Mouse (Mus musculus): ENCODE results near the gene Dnajb12. TPM values are rescaled to one million over a fixed set of nuclear protein-coding genes. Genes with fewer than 3 reads are reported as not detected.

Gene Dnajb12
- polyA plus RNA-seq, 1 experiment from 2014 or later: 28.6 TPM

DNA sequence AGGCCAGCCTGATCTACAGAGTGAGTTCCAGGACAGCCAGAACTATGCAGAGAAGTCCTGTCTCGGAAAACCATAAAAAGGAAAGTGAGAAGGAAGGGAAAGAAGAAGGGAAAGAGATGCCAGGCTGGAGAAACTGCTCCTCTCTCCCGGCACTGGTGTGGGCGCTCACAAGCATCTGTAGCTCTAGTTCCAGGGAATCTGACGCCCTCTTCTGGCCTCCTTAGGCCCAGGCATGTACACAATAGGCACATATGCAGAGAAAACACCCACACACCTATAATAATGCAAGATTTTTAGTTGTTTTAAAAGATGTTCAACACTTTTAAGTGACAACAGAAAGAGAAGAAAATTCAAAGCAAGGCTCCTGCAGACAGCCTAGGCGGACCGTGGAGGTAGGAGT lies 32.9 kb upstream of the Dnajb12 start:
- Histone ChIP-seq H3K27me3 (replicated peaks; ENCODE audit: control insufficient read depth, insufficient read depth, low read length) (no peaks in the 10 kb centered on the region), H3K4me2 (ENCODE audit: low read length) (no peak overlapping the region), H3K9ac (ENCODE audit: low read length) (no peak overlapping the region), H3K27ac (ENCODE audit: low read depth) (no peak overlapping the region), H3K36me3 (ENCODE audit: control insufficient read depth, insufficient read depth, low read length) (no peaks in the 10 kb centered on the region), H3K4me1 (replicated peaks; ENCODE audit: control insufficient read depth, insufficient read depth, low read length) (no peaks in the 10 kb centered on the region), H3K9me3 (ENCODE audit: control insufficient read depth, low read length) (no peaks in the 10 kb centered on the region), H3K4me3 (ENCODE audit: low read depth, low read length) (no peak overlapping the region)
- DNase-seq (ENCODE audit: low spot score): no peak
- no peak for ATAC-seq (replicated peaks; ENCODE audit: low FRiP score, low TSS enrichment, low read depth)
- WGBS: 77% methylated on average over 6 of the region's 6 CpGs

DNA sequence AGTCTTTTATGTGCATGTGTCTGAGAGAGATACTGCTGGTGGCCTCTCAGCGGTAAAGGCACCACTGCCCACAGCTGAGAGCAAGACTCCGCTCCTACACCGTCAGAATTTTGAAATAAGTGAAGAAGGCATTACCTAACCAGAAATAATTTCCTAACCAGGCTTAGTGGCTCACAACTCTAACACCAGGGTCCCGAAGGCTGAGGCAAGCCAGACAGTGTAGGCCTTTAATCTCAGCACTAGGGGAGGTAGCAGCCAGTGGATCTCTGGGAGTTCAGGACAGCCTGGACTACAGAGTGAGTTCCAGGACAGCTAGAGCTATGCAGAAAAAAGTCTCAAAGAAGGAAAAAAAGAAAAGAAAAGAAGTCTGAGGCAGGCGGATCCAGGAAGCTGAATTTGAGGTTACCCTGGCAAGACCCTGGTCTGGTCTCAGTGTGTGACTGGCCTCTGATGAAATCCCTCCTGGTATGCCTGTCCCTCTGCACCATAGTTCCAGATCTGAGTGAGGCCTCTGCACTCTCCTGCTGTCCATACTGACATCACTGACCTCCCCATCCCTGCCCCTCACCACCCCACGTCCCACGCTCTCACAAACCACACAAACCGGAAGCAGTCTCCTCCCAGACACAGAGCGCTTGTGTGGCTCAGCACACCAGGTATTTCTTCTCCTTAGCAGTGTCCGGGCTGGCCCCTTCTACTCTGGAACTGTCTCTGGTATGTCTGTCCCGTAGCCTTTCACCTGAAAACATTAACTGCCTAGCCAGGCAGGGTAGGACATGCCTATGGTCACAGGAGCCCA lies 31.1 kb upstream of the Dnajb12 start:
- 74% methylated on average over 11 of the region's 11 CpGs for WGBS
- ATAC-seq (replicated peaks; ENCODE audit: low FRiP score, low TSS enrichment, low read depth) (no peak), DNase-seq (ENCODE audit: low spot score) (no peak)
- H3K9me3 ChIP-seq (ENCODE audit: control insufficient read depth, low read length): no peaks in the 10 kb centered on the region
- H3K27ac ChIP-seq (ENCODE audit: low read depth): no peak overlapping the region
- H3K4me2 ChIP-seq (ENCODE audit: low read length): no peak overlapping the region
- no peak overlapping the region for H3K9ac ChIP-seq (ENCODE audit: low read length)
- no peaks in the 10 kb centered on the region for H3K27me3 ChIP-seq (replicated peaks; ENCODE audit: control insufficient read depth, insufficient read depth, low read length)
- no peaks in the 10 kb centered on the region for H3K4me1 ChIP-seq (replicated peaks; ENCODE audit: control insufficient read depth, insufficient read depth, low read length)
- H3K36me3 ChIP-seq (ENCODE audit: control insufficient read depth, insufficient read depth, low read length): no peaks in the 10 kb centered on the region
- no peak overlapping the region for H3K4me3 ChIP-seq (ENCODE audit: low read depth, low read length)

DNA sequence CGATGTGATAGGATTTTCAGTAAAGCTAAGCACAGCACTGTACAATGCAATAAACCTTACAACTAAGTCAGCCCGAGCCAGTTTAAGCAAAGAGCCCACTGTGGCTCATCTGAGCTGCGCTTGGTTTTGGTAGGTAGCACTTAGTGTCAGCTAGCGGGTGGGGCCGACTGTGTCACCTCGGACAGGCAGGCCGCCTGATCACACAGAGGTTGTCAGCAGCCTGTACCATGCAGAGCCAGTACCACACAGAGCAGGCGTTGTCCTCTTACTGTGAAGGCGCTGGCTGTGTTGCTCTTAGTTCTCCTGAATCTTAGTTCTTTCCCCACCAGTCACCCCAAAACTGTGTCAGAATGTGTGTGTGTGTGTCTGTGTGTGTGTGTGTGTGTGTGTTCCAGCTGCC lies 30.4 kb upstream of the Dnajb12 start:
- Histone ChIP-seq H3K4me3 (ENCODE audit: low read depth, low read length) (no peak overlapping the region), H3K27ac (ENCODE audit: low read depth) (no peak overlapping the region), H3K36me3 (ENCODE audit: control insufficient read depth, insufficient read depth, low read length) (no peaks in the 10 kb centered on the region), H3K9me3 (ENCODE audit: control insufficient read depth, low read length) (no peaks in the 10 kb centered on the region), H3K4me2 (ENCODE audit: low read length) (no peak overlapping the region), H3K27me3 (replicated peaks; ENCODE audit: control insufficient read depth, insufficient read depth, low read length) (no peaks in the 10 kb centered on the region), H3K4me1 (replicated peaks; ENCODE audit: control insufficient read depth, insufficient read depth, low read length) (no peaks in the 10 kb centered on the region), H3K9ac (ENCODE audit: low read length) (no peak overlapping the region)
- DNase-seq (ENCODE audit: low spot score): no peak
- WGBS: 70% methylated on average over 9 of the region's 9 CpGs
- ATAC-seq (replicated peaks; ENCODE audit: low FRiP score, low TSS enrichment, low read depth): 0 out of 2 replicates have a peak, but pooled peaks have one; percentile 8

DNA sequence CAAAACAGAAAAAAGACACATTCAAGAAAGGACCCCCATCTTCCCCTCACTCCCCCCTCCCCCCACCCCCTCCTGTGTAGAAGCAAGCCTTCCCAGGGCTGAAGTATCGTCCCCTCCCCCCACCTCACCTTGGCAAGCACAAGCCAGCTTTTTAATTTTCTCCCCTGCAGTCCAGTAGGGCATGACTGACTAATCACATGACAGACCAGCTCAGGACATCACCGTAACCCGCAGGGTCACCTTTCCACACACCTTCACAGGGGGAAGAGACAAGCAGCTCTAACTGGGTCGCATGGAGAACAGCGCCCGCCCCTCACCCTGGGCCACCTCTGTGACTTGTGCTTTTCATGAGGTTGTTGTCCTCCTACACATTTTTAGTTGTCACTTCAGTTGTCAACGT lies 30.0 kb upstream of the Dnajb12 start:
- ATAC-seq (replicated peaks; ENCODE audit: low FRiP score, low TSS enrichment, low read depth): no peak
- WGBS: 81% methylated on average over 7 of the region's 7 CpGs

DNA sequence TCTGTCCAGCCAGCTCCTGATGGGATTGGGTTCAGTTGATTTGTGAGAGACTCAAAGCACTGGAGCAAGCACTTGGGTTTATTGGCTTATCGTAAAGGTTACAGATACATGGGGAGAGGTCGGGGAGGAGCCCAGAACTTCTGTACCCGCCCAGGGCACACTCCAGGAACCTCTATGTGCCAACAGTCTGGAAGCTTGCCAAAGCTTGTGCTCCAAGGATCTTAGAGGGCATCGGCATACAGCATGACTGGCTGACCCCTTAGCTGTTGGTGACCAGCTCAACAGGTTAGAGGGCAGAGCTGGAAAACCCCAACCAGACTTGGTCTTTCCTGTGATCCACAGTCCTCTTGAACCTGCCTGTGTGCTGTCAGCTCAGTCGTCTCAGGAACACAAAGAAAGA lies 22.2 kb upstream of the Dnajb12 start:
- DNase-seq (ENCODE audit: low spot score): no peak
- Histone ChIP-seq H3K4me2 (ENCODE audit: low read length) (no peak overlapping the region), H3K27ac (ENCODE audit: low read depth) (no peak overlapping the region), H3K27me3 (replicated peaks; ENCODE audit: control insufficient read depth, insufficient read depth, low read length) (no peaks in the 10 kb centered on the region), H3K4me3 (ENCODE audit: low read depth, low read length) (no peak overlapping the region), H3K4me1 (replicated peaks; ENCODE audit: control insufficient read depth, insufficient read depth, low read length) (no peaks in the 10 kb centered on the region), H3K9ac (ENCODE audit: low read length) (no peak overlapping the region), H3K36me3 (ENCODE audit: control insufficient read depth, insufficient read depth, low read length) (no peaks in the 10 kb centered on the region), H3K9me3 (ENCODE audit: control insufficient read depth, low read length) (no peaks in the 10 kb centered on the region)
- WGBS: 72% methylated on average over 5 of the region's 5 CpGs
- no peak for ATAC-seq (replicated peaks; ENCODE audit: low FRiP score, low TSS enrichment, low read depth)

More for the DNA sequence above, 30.0 kb upstream of the Dnajb12 start:
- no peak overlapping the region for H3K27ac ChIP-seq (ENCODE audit: low read depth)
- no peaks in the 10 kb centered on the region for H3K9me3 ChIP-seq (ENCODE audit: control insufficient read depth, low read length)
- no peaks in the 10 kb centered on the region for H3K4me1 ChIP-seq (replicated peaks; ENCODE audit: control insufficient read depth, insufficient read depth, low read length)
- H3K4me3 ChIP-seq (ENCODE audit: low read depth, low read length): no peak overlapping the region
- DNase-seq (ENCODE audit: low spot score): no peak
- no peak overlapping the region for H3K4me2 ChIP-seq (ENCODE audit: low read length)
- H3K36me3 ChIP-seq (ENCODE audit: control insufficient read depth, insufficient read depth, low read length): no peaks in the 10 kb centered on the region
- H3K27me3 ChIP-seq (replicated peaks; ENCODE audit: control insufficient read depth, insufficient read depth, low read length): no peaks in the 10 kb centered on the region
- no peak overlapping the region for H3K9ac ChIP-seq (ENCODE audit: low read length)

DNA sequence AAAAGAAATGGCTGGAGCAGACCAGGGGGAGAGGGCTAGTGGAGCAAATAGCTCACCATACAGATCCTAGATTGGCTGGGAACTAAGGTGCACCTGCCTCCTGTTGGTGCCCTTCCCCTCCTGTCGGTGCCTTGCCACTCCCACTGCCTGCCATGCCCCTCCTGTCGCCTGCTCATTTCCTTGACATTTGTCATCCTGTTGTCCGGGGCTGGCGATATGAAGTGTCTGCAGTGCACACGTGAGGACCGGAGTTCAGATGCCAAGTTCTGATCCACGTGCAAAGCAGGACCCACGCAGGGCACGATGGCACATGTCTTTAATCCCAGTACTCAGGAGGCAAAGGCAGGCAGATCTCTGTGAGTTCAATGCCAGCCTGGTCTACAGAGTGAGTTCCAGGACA lies 18.7 kb upstream of the Dnajb12 start:
- H3K9me3 ChIP-seq (ENCODE audit: control insufficient read depth, low read length): no peaks in the 10 kb centered on the region
- no peaks in the 10 kb centered on the region for H3K27me3 ChIP-seq (replicated peaks; ENCODE audit: control insufficient read depth, insufficient read depth, low read length)
- no peak overlapping the region for H3K9ac ChIP-seq (ENCODE audit: low read length)
- no peak for DNase-seq (ENCODE audit: low spot score)
- H3K36me3 ChIP-seq (ENCODE audit: control insufficient read depth, insufficient read depth, low read length): peaks cover 8% of the 10 kb centered on the region; the same call in 1 of the 2 replicates
- H3K4me2 ChIP-seq (ENCODE audit: low read length): no peak overlapping the region
- H3K27ac ChIP-seq (ENCODE audit: low read depth): no peak overlapping the region
- 70% methylated on average over 9 of the region's 9 CpGs for WGBS
- H3K4me1 ChIP-seq (replicated peaks; ENCODE audit: control insufficient read depth, insufficient read depth, low read length): no peaks in the 10 kb centered on the region; the same call in 1 of the 2 replicates
- no peak overlapping the region for H3K4me3 ChIP-seq (ENCODE audit: low read depth, low read length)
- no peak for ATAC-seq (replicated peaks; ENCODE audit: low FRiP score, low TSS enrichment, low read depth)

DNA sequence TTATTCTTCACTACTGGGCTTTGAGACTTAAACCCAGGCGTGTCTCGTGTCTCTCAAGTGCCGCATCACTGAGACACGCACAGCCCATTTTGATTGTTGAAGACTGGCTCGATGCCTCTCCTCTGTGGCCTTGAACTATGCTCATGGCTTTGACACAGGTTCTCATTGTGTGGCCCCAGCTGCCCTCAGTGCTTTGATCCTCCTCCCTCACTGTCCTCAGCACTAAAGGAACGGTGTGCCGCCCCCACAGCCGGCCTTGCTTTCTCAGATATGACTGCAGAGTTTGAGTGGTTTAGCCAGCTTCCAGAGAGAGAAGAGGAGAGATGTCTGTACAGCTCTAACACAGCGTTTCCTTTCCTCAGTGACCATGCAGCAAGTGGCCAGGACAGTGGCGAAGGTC lies 18.2 kb upstream of the Dnajb12 start:
- H3K9ac ChIP-seq (ENCODE audit: low read length): no peak overlapping the region
- H3K27ac ChIP-seq (ENCODE audit: low read depth): no peak overlapping the region
- H3K4me1 ChIP-seq (replicated peaks; ENCODE audit: control insufficient read depth, insufficient read depth, low read length): no peaks in the 10 kb centered on the region; the same call in 1 of the 2 replicates
- no peak overlapping the region for H3K4me3 ChIP-seq (ENCODE audit: low read depth, low read length)
- WGBS: 89% methylated on average over 10 of the region's 10 CpGs
- no peaks in the 10 kb centered on the region for H3K27me3 ChIP-seq (replicated peaks; ENCODE audit: control insufficient read depth, insufficient read depth, low read length)
- no peak for DNase-seq (ENCODE audit: low spot score)
- no peak for ATAC-seq (replicated peaks; ENCODE audit: low FRiP score, low TSS enrichment, low read depth)
- H3K9me3 ChIP-seq (ENCODE audit: control insufficient read depth, low read length): no peaks in the 10 kb centered on the region
- H3K36me3 ChIP-seq (ENCODE audit: control insufficient read depth, insufficient read depth, low read length): peaks cover 8% of the 10 kb centered on the region; the same call in 1 of the 2 replicates
- no peak overlapping the region for H3K4me2 ChIP-seq (ENCODE audit: low read length)

DNA sequence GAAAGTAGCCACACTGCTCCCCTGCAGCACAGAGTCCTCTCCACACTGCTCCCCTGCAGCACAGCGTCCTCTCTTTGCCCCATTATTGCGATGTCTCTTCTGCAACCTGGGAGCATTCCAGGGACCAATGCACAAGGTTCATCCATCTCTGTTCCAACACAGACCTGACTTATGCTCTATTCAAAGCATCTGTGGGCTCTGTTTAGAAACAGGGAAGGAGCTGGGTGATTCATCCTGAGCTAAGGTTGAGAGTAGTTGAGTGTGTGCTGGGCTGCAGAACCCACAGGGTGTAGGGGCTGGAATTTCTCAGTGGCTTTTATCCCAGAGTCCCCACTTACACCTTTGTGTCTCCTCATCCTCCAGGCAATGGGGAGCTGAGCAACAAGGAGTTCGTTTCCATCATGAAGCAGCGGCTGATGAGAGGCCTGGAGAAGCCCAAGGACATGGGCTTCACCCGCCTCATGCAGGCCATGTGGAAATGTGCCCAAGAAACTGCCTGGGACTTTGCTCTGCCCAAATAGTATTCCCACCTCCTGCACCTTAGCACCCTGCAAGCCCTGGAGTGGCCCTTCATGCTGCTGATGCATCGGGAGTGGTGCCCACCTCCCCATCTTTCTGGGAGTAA lies 16.4 kb upstream of the Dnajb12 start:
- Histone ChIP-seq H3K27ac (ENCODE audit: low read depth) (no peak overlapping the region), H3K9me3 (ENCODE audit: control insufficient read depth, low read length) (no peaks in the 10 kb centered on the region), H3K27me3 (replicated peaks; ENCODE audit: control insufficient read depth, insufficient read depth, low read length) (no peaks in the 10 kb centered on the region), H3K36me3 (ENCODE audit: control insufficient read depth, insufficient read depth, low read length) (peaks cover 8% of the 10 kb centered on the region; the same call in 1 of the 2 replicates), H3K4me1 (replicated peaks; ENCODE audit: control insufficient read depth, insufficient read depth, low read length) (no peaks in the 10 kb centered on the region; the same call in 1 of the 2 replicates), H3K9ac (ENCODE audit: low read length) (no peak overlapping the region), H3K4me3 (ENCODE audit: low read depth, low read length) (no peak overlapping the region), H3K4me2 (ENCODE audit: low read length) (no peak overlapping the region)
- WGBS: 70% methylated on average over 6 of the region's 6 CpGs
- DNase-seq (ENCODE audit: low spot score): no peak
- ATAC-seq (replicated peaks; ENCODE audit: low FRiP score, low TSS enrichment, low read depth): no peak

All from intestine, embryonic 14.5 days (tissue).